Mouse (Mus musculus) mouse embryonic stem cell (cell line): ENCODE data around the gene Gm3095.
"Not testable (repeated sequence)": the region's sequence is repeated elsewhere in the genome, so short reads cannot be mapped to it uniquely, and the experiment has no call there.

ENCODE experiments used
- in situ Hi-C, 2 experiments: fragments of 300-500 bp; cut with MboI; formaldehyde crosslinking; loops; 1 replicate in 1 of 2; 3 replicates in 1 of 2; pipeline ENCODE4 v1.14.3; 2019 to 2020; ENCODE audit warnings: low sequenced_read_pairs in 2 of 2, low pct_unique_long_range_greater_than_20kb in 1 of 2, mixed read lengths in 1 of 2; ENCODE audit not compliant: unreplicated experiment in 1 of 2

Gene Gm3095

DNA sequence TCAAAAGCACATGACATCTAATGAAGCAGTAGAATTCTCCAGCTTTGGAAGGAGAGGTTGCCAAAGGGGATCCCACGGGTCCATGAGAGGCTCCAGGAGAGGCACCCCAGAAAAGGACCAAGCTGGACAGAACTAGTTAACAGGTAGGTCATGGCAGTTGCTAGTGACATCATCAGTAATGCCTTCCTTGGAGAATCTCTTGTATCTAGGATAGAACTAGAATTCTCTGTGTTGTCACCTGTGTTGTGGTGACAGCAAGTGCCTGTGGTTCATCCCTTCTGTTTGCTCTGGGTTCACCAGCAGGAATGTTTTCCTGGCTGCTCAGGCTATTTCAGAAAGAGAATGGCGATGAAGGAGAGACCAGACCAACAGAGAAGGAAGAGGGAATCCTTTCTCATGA lies at the start of gene Gm3095:
Gene Gm3095, plus strand, starts transcription at position 301 of the 400 bp plus-strand sequence.
- in situ Hi-C loops = not testable (repeated sequence)

DNA sequence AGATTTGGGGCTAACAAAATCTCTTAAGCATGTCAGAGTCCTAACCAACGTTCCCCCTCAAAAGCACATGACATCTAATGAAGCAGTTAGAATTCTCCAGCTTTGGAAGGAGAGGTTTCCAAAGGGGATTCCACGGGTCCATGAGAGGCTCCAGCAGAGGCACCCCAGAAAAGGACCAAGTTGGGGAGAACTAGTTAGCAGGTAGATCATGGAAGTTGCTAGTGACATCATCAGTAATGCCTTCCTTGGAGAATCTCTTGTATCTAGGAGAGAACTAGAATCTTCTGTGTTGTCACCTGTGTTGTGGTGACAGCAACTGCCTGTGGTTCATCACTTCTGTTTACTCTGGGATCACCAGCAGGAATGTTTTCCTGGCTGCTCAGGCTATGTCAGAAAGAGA lies 31.9 kb upstream of the Gm3095 start, which contains the start of gene Gm3029:
Gene Gm3029, plus strand, starts transcription at position 301 of the 400 bp plus-strand sequence.
- in situ Hi-C loops = not testable (repeated sequence)

GRCm38 (mm10) chr14:3998094-3998493 lies 34.7 kb downstream of the Gm3095 start, which contains the start of gene Gm3099:
Gene Gm3099, plus strand, starts transcription at chr14:3998394.
- in situ Hi-C loops = not testable (repeated sequence)
